Mouse (Mus musculus) cerebellum, adult 11-12 months (tissue): ENCODE results near the gene Rrp1b.
"Not testable (repeated sequence)": the region's sequence is repeated elsewhere in the genome, so short reads cannot be mapped to it uniquely, and the experiment has no call there.

Experiments used
- DNase-seq: peaks from one replicate; pipeline ENCODE4 v3.0.0; 2022

Rrp1b gene

DNA sequence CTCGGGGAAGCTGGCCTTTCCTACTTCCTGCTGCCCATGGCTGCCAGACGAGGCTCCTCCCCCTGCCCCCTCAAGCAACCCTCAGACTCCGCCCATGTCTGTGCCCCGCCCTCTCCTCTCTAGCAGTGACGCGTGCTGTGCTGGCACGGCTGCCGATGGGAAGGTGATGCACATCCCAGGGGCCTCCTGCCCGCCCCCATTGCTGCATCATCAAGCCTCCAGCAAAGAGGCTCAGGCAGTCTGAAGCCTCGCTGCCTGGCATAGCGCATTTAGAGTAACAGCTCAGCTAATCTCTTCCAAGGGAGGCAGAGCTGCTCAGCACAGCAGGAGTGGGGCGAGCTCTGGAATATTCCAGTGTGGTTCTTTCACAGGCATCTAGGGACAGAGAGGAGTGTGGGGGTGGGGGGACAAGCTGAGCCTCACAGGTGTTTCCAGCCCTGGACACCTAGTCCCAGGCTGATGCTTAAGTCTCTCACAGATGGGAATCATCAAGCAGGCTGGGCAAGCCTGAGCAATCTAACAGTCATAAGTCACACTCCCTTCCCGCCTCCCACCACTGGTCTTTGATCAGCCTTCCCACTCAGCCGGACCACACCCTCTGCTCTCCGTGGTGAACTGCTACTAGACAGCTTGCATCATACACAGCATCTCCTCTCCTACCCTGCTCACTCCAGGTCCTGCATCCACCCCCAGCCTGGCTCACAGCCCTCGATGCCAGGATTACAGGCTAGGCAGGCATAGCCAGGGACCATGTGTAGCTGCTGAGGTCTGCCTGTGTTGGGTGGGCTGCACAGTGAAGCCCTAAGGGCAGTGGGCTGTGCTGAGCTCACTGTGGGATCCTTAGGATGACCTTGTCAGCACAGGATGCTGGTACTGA lies 55.7 kb downstream of the Rrp1b start:
- not testable (repeated sequence) for DNase-seq

DNA sequence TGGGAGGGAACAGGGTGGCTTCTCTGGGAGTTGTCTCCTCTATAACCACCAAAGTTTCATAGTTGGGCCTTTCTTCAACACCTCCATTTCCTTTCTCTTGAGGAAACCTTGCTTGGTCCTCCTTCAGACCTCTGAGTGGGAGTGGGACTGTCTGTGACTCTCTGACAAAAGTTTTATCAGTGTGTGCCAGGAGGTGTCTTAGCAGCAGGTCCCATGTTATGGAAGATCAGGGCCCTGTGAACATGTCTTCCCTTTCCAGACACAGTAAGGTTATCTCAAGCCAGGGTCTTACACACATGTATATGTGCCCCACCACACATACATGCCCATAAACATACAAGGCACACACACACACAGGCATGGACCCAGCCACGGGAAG lies 56.3 kb downstream of the Rrp1b start:
- DNase-seq: no peak

DNA sequence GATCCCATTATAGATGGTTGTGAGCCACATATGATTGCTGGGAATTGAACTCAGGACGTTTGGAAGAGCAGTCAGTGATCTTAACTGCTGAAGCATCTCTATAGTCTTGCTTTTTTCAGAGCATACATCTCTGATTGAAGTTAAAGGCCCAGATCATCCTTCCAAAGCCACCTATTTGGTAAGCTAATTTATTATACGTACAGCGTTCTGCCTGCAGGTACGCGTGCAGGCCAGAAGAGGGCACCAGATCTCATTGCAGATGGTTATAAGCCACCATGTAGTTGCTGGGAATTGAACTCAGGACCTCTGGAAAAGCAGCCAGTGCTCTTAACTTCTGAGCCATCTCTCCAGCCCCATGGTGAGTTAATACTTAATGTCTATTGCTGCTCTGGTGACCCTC lies 57.0 kb downstream of the Rrp1b start:
- DNase-seq: no peak

DNA sequence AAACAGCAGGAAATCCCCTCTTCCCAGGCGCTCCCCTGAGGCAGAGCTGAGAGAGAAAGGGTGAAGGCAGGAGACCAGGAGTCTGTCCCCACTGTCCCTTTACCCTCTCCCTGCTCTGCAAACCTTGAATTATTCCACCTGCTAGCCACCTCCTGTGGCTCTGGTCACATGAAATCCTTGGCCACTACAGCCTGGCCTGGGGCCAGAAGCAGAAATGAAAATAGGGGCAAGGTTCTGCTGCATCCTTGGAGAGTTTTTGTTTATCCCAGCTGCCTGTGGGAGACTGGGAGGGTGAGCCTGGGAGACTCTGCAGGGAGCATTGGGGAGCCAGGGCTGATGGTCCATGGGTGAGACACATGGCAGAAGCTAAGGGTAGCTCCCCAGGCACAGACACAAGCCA lies 61.8 kb downstream of the Rrp1b start:
- DNase-seq: no peak

DNA sequence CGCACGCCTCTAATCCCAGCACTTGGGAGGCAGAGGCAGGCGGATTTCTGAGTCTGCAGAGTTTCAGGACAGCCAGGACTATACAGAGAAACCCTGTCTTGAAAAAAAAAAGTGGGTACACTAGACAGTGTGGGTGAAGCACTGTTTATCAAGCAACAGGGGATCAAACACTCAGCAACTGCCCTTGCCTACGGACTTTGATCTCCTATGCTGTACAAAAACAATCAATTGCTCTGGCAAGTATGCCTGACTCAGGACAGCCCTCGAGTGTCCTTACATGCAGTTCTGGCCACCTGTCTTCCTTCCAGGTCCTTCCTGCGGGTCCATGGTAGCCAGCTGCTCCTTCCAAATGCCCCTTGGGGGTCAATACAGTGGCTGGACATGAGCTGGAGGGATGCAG lies 63.0 kb downstream of the Rrp1b start:
- not testable (repeated sequence) for DNase-seq

DNA sequence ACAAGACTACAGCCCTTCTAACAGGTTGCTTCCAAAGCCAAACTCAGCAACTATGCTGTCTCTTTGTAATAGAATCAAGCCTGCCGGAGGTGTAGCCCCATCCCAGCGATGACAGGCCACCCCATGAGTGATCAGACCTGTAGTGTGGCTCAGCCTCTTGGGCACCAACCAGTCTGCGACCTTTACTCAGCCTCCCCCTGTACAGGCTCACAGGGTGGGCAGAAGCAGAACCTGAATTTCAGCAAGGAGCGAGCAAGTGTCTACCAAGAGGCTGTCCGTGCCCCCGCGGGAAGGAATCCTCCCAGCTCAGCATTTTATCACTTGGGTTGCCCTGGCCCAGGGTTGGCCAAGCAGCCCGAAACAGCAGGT lies 63.7 kb downstream of the Rrp1b start:
- no peak for DNase-seq

DNA sequence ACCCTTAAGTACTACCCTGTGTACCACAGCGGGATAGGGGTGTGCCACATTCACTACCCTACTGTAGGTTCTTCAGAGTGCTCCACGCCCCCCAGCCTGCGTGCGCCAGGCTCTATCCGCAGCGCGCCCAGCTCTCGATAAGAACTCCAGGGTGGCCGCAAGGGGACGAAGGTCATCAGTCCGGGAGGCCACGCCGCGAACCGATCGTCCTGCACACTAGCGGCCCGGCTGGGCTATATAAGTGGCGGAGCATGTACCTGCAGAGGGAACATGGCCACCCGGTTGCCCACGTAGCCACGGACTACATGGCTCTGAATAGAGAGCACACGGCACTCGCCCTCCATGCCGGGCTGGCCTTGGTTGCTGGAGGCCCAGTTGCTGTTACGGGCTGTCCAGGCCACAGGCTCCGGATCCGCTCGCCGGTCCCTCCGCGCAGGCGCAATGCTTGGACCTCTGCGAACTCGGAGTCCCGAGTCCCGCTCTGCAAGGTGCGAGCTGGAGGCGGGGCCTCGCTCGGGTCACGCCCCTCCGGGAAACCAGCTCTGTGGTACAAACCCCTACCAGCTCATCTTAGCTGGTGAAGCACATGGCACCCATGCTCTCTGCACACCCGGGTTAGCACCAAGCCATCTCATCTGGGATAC lies 64.2 kb downstream of the Rrp1b start:
- peak; percentile 58 for DNase-seq

DNA sequence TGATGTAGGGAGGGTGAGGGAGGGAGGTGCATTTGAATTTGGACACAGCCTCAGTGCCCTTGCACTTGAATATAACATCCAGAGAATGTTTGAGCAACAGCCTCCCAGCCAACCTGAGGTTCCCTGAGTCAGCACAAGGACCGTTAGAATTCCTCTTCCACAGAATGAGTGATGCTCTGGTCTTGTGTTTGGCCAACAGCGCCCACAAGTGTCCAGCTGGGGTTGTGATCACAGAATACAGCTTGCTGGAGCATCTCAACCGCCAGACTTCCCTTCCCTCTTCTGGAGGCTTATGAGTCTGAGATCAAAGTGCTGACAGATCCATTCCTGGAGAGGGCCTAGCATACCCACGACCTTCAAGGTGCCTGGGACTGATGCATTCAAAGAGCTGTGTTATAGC lies 67.2 kb downstream of the Rrp1b start:
- DNase-seq: no peak

DNA sequence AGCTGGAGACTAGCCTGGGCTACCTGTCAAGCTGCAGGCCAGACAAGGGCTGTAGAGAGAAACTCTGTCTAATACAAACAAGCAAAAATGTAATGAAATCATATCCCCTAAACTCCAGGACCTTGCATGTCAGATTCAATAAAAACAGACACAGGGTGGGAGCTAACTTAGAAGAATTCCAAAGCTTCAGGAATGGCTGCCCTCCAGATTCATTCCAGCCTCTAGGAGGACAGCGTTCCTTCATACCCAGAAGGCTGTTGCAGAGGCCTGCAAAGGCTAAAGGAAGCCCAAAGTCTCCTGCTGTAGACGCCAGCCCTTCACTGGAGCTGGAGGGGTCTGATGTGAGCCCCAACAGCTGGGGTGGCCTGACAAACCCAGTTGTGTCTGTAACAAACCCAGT lies 70.5 kb downstream of the Rrp1b start:
- no peak for DNase-seq

DNA sequence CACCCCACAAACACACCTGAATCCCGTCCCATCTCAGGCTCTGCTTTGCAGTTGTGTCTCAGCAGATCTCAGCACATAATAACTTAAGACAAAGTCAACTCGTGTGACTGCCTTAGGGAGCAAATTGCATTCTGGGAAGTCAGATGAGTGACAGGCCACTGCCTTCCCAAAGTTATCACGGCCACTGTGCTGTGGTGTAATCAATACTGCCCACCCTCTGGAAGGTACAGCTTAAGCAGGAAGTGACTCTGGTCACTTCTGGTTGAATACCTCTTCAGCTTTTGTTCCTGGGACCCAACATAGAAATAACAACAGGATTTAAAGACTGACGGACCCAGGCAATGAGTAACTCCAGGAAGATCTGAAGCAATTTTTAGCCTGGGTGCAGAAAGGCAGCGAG lies 72.0 kb downstream of the Rrp1b start:
- no peak for DNase-seq

DNA sequence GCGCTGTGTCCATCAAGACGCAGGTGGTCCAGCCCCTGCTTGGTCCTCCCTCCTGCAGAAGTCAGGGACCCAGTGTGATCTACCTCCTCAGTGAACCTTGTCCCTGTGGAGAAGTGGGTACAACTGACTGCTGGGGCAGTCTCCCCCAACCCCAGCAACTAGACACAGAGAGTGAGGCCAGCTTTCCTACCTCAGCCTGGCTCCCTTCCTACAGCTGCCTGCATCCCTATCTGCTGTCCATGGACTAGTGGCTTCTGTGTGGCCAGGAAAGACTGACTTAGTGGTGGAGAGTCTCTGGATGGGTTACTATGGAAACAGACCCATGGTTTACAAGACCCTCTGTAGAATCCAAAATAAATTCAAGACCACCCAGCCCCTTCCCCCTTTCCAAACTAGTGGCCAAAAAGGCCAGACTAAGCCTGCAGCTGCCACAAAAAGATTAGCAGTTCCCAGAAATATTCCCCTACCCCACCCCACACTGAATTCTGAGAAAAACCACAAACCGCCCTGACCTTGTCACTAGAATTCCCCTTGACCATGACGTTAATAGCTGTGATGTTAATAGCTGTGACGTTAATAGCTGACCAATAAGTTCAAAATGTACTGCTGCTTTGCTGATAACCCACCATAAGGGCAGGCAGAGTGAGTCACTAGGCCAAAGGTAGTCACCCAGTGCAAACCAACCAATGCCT lies 72.6 kb downstream of the Rrp1b start:
- DNase-seq: not testable (repeated sequence)

DNA sequence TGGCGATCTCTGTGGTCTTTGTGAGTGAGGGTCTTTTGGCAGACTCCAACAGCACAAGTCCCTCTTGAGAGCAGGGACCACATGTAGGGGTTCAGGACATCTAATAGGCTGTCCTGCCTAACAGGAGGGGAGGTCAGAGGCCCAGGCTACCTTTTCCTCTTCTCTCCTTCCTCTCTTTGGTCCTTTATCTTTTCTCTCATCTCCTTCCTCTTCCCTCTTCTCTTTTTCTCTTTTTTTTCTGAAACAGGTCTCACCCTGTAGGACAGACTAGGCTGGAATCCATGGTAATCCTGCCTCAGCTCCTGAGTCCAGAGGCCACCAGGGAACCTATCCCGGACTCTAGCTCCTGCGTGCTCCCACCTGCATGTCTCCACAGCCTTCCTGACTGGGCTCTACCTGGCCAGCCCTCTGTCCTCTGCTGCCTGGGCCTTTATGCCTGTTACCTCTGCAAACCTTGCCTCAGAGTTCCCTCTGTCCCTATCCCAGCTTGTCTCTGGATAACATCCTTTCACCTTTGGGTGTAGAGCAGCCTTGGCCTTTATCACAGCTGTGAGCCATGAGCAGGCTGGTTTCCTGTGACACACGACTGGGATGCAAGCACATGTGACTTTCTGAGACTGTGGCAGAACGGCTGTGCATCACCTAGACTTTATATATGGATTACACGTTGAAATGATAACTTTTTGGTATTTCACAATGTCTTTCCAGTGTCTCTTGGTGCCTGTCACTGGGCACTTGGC lies 73.5 kb downstream of the Rrp1b start:
- no peak for DNase-seq

DNA sequence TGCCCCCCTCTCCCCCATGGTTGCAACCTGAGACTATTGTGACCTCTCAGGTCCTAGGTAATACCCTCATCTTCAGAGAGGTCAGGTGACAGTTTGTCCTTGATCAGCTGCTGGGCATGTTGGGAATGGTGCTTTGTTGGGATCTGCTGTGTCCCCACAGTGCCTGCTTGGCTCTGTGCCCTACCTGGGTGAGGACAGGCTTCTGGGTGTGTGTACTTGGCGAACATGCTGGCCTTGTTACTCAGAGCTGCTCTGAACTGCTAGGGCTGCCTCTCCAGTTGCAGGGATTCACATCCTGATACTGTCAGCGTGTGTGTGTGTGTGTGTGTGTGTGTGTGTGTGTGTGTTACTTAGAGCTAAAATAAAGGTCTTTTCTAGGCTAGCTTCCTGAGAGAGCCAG lies 74.5 kb downstream of the Rrp1b start:
- DNase-seq: no peak

DNA sequence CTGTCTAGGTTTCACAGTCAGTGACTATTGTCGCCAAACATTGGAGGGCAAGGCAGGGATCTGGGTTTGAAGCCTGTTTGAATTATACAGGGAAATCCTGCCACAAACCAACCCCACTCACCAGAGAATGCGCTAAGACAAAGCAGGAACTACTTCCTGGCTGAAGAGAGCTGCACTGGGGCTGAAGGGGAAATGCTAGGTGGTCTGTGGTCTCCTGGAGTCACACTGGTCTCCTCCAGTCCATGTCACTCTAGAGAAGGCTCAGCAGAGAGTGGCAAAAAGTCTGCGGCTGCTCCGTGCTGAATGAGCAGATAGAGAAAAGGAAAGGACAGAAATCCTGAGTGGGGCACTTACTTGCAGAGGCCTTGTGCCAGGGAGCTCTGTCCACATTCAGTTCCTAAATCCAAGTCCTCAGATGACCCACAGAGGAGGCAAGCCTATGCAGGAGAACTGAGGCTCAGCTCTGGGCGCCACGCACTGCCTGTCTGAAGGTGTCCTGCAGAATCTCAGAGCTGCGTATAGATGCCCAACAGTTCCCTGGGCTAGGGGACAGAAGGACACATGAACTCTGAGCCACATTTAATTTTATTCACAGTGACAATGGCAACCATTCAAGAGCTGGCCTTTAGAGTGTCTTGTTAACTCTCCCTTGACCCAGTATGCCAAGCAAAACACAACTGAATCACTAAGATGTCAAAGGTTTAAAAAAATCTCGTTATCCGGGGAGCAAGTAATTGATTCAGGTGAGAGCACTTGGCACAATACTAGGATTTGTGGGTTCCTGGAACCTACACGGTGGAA lies 75.3 kb downstream of the Rrp1b start:
- DNase-seq: no peak
